Mouse (Mus musculus): ENCODE results near the gene Gas7.
A peak's percentile ranks its signal among the peaks of the same experiment; 100 is the strongest.

Gas7 gene

GRCm38 (mm10) chr11:67454874-67455526, at the start of gene Gas7:
TSS of gene Gas7 (plus strand) at chr11:67455437.
- DNase-seq = peak; percentile 48 to 73

GRCm38 (mm10) chr11:67414346-67414940, 40.8 kb upstream of the Gas7 start:
- peak; percentile 49 to 54 for DNase-seq

- peak in 1 of 2 experiments; percentile 11 for DNase-seq
These were observed 31.7 kb upstream of the Gas7 start for GRCm38 (mm10) chr11:67423575-67423974.

- peak; percentile 55 to 73 for DNase-seq
These were observed 27.0 kb upstream of the Gas7 start for GRCm38 (mm10) chr11:67428196-67428595.

DNA sequence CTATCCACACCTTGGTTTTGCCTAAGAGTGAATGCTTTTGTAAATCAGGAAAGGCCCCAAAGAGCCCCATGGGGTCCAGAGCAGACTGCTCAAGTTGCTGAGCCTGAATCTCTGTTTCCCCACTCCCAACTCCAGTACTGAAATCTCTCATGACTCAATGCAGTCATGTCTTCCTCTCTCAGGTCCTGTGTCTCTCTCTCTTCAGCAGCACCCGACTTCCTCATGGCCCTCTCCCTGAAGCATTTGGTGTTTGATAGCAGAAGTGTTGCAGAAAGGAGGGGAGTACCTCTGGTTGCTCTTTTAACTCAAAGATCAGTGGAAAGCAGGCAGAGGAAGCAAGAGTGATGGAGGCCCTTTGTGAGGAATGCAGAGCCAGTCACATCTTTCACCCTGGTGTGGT, 25.4 kb upstream of the Gas7 start:
- DNase-seq = no peak

DNA sequence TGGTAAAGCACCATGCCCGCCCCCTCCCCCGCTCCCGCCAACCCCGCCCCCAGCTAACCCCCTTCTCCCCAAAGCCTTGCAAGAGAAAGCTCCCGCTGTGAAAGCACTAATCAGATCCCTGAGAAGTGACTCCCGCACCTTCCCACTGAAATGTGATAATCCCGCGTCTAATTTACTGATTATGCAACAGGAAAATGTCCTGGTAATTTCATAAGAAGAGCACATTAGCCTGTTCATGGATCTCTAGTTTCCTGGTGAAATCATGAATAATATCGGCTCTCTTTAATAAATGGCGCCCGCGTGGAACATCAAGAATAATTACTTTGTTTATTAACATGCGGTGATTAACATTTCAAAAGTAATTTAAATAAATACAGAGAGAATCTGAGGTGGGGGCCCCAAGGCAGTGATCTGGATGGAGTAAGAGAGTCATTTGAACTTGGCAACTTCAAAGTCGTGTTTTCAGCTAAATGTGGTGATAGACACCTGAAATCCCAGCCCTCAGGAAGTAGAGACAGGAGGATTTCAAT, 24.1 kb upstream of the Gas7 start:
- DNase-seq = no peak

DNA sequence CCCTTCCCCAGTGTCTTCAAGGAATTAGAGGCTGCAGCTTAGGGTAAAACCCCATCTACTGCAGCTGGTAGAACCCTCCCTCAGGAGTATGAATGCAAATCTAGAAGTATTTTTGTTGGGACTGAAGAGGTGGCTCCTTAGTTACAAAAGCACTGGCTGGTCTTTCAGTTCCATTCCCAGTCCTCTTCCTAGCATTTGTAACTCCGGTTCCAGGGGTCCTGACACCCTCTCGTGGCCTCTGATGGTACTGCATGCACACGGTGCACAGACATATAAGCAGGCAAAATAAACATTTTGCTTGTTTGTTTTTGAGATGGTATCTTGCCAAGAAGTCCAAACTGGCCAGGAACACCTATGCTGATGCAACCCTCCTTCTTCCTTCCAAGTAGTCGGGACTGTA, 23.4 kb upstream of the Gas7 start:
- no peak for DNase-seq

DNA sequence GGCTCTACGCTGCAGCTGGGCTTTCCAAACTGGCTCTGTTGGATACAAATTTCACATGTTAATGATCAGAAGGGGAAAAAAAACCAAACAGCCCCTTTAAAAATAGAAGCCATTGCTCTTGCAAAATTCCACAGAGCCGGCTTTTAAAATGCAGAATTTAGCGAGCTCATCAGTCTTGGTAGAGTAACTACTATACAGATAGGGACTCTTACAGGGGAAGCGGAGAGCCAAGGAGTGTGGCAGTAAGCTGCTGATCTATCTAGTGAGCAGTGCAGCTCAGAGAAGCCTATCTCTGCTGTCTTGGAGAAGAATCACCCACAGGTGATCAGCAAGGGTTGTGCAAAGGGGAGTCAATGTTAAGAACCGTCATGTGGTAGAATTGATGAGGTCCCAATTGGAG, 21.5 kb upstream of the Gas7 start:
- no peak for DNase-seq

DNA sequence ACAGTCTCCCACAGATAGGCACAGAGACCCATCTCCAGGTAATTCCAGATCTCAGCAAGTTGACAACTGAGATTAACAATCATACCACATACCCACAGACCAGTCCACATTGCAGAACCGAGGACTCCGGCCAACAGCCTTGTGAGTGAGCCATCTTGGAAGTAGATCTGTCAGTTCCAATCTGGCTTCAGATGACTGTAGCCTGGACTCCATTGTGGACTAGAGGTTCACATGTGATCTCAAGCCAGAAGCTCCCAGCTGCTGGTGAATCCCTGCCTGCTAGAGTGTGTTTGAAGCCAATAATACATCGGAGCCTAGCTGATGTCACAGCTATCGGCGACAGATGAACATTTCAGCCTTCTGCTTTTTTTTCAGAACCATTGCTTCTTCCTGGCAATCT, 16.5 kb upstream of the Gas7 start:
- no peak for DNase-seq

DNA sequence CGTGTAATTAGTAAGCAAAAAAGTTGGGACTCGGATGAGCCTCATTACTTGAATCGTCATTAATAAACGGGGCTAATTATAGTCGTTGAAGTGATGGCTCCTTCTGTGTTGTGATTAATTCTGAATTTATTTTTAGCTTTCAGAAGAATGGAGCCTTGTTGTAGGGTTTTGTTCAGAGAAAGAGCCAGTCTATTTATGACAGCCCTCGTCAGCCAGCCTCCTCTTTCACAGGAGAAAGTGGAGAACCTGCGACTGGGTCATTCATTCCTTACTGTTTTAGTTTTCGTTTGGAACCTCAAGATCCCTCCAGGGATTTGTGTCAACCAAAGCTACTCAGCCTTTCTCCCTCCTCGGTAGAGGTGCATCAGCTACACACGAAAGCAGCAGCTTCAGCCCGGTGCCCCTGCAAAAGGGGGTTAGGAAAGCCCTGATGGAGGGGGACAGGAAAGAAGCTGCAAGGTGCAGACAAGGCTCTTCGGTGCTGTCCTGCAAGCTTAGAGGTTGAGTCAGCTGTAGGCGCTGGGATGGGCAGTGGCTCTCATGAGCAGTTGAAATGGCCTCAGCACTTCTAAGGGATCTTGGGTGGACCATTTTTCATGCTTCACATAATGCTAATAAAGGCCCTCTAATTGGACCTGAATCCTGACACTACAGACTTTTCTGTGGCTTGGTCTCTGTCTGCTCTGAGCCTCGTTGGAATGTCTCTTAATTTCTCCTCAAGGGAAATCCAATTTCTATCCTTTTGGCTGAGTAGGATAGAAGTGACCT, 10.0 kb upstream of the Gas7 start:
- DNase-seq = no peak

DNA sequence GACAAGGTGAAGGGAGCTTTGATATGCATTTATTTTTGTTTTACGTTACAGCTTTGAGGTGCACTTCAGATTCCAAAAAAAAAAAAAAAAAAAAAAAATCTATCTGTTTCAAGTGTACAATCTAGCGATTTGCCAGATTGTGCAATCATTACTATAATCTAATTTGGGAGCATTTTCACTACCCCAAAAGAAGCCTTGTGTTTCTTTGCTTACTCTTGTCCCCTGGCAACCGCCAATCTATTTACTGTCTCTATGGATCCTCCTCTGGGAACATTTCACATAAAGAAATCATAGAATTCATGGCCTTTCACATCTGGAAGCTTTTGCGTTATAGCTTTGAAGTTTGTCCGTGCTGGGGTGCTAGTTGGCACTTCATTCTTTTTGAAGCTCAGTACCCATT, 3.7 kb upstream of the Gas7 start:
- no peak for DNase-seq

GRCm38 (mm10) chr11:67455527-67455981, 317 bp downstream of the Gas7 start:
- DNase-seq = peak; percentile 20 to 57

GRCm38 (mm10) chr11:67456029-67456428, 792 bp downstream of the Gas7 start:
- peak in 1 of 2 experiments; percentile 4 for DNase-seq

DNA sequence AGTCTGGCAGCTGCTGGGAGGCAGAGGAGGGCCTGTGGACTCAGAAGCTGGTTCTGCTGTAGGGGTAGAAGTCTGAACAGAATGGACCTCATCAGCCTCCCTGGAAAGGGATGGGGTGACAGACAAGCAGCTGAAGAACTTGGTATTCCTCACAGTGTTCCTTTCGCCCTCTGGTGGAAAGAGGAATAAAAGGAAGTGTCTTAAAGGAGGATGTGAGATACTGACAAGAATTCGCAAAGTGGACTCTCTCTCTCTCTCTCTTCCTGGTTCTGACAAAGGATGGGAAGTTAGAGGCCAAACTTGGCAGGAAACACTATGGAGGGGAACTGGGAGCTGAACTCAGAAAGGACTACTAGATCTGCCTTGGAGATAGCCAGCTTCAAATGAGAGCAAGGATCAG, 2.9 kb downstream of the Gas7 start:
- DNase-seq = peak in 1 of 2 experiments; percentile 33

DNA sequence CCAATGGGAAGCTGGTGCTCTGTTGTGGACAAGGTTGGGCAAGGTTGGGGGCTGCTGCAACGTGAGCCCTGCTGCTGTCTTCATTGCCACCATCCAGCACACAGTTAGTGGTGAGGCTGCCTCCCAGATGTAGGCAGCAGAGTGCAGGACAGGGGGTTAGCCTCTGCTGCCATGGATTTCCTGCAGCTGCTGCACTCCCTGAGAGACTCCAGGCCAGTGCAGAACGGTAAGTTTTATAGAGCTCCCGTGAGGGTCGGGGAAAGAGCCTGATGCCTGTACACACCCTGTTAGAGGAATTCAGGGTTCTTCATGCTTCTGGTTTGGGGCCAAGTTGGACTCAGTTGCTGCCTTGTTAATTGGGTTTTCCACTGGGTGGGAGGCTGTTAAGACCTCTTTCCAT, 11.9 kb downstream of the Gas7 start:
- no peak for DNase-seq

- DNase-seq = peak; percentile 30
These were observed 13.6 kb downstream of the Gas7 start for GRCm38 (mm10) chr11:67468846-67469245.

GRCm38 (mm10) chr11:67474590-67474989, 19.4 kb downstream of the Gas7 start:
- DNase-seq = no peak

GRCm38 (mm10) chr11:67479534-67479933, 24.3 kb downstream of the Gas7 start:
- DNase-seq = no peak

- no peak for DNase-seq
These were observed 25.1 kb downstream of the Gas7 start for GRCm38 (mm10) chr11:67480204-67480956.

GRCm38 (mm10) chr11:67481691-67482090, 26.5 kb downstream of the Gas7 start:
- DNase-seq = no peak

- DNase-seq = no peak
These were observed 27.1 kb downstream of the Gas7 start for GRCm38 (mm10) chr11:67482217-67482760.

DNA sequence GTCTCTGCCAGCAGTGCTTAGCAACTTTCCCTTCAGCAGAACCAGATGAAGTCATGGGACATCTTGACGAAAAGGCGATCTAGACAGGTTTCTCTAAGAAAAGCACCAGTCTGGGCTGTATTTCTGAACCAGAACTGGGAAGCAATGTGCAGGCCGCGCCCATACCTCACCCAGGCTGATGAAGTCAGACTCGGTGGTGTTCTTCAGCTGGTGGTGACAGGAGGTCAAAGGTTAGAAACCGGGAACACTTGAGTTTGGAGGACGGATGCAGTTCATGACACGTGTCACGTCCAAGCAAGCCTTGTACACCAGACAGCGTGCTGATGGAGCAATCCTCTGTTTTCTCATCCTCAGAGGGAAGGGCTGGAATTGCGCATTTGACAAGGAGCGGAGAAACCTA, 32.9 kb downstream of the Gas7 start:
- DNase-seq = no peak

All from kidney, postnatal 36 days (tissue).